Mouse (Mus musculus) spleen, embryonic (tissue): ENCODE data around the gene Wrap53.

Experiments
- CTCF ChIA-PET: fragments of 350-600 bp; sonication (Branson Sonifier 250); formaldehyde crosslinking; loops from one replicate; lab custom pipeline; 2022; lab: Charles Lee

Wrap53 gene

GRCm38 (mm10) chr11:69575220-69575619 is 4.8 kb downstream of the Wrap53 start:
- CTCF ChIA-PET: no interaction called here

- CTCF ChIA-PET: no interaction called here
Measured at GRCm38 (mm10) chr11:69565131-69565530, 14.9 kb downstream of the Wrap53 start.

- CTCF ChIA-PET: no interaction called here
Measured at GRCm38 (mm10) chr11:69564391-69564790, 15.7 kb downstream of the Wrap53 start.

- CTCF ChIA-PET: no interaction called here
Measured at GRCm38 (mm10) chr11:69563373-69563772, 16.7 kb downstream of the Wrap53 start.

- CTCF ChIA-PET: no interaction called here
Measured at GRCm38 (mm10) chr11:69560896-69561854, 18.9 kb downstream of the Wrap53 start.

- CTCF ChIA-PET: interaction anchor here (0.6 kb wide), 1 partner anchor 75 kb away, joined by 9 read pairs; no protein-coding TSS in a partner anchor
Measured at GRCm38 (mm10) chr11:69559851-69560765, 19.9 kb downstream of the Wrap53 start, which contains the start of gene Efnb3. Efnb3 (minus strand) TSS chr11:69560205.

- CTCF ChIA-PET: interaction anchor here (0.6 kb wide), 1 partner anchor 74 kb away, joined by 9 read pairs; no protein-coding TSS in a partner anchor
Measured at GRCm38 (mm10) chr11:69559183-69559582, 20.9 kb downstream of the Wrap53 start.

GRCm38 (mm10) chr11:69558756-69559155 is 21.3 kb downstream of the Wrap53 start:
- CTCF ChIA-PET: no interaction called here

- CTCF ChIA-PET: interaction anchor here (0.6 kb wide), 1 partner anchor 11 kb away, joined by 11 read pairs; no protein-coding TSS in a partner anchor
Measured at GRCm38 (mm10) chr11:69557381-69557958, 22.6 kb downstream of the Wrap53 start.

GRCm38 (mm10) chr11:69554539-69555140 is 25.4 kb downstream of the Wrap53 start:
- CTCF ChIA-PET: interaction anchor here (0.5 kb wide), 1 partner anchor 22 kb away, joined by 6 read pairs; no protein-coding TSS in a partner anchor

- CTCF ChIA-PET: no interaction called here
Measured at GRCm38 (mm10) chr11:69553341-69553721, 26.7 kb downstream of the Wrap53 start.

GRCm38 (mm10) chr11:69552622-69553340 is 27.3 kb downstream of the Wrap53 start:
- CTCF ChIA-PET: no interaction called here

- CTCF ChIA-PET: no interaction called here
Measured at GRCm38 (mm10) chr11:69551310-69551709, 28.7 kb downstream of the Wrap53 start.

GRCm38 (mm10) chr11:69549060-69549656 is 30.9 kb downstream of the Wrap53 start, which contains the start of gene Dnah2:
Dnah2 (minus strand) TSS chr11:69549110.
- CTCF ChIA-PET: interaction anchor here (0.6 kb wide), 1 partner anchor 154 kb away, joined by 3 read pairs; the partner anchor contains the start of genes Cyb5d1 and Naa38

- CTCF ChIA-PET: interaction anchor here (0.6 to 1.1 kb wide), 5 partner anchors 11 to 1200 kb away, joined by 3 to 11 read pairs (median 3); no protein-coding TSS in a partner anchor
Measured at GRCm38 (mm10) chr11:69547071-69547470, 33.0 kb downstream of the Wrap53 start.

GRCm38 (mm10) chr11:69546423-69547053 is 33.5 kb downstream of the Wrap53 start:
- CTCF ChIA-PET: interaction anchor here (0.6 to 1.1 kb wide), 6 partner anchors 11 to 1200 kb away, joined by 3 to 11 read pairs (median 4); no protein-coding TSS in a partner anchor

GRCm38 (mm10) chr11:69545957-69546356 is 34.1 kb downstream of the Wrap53 start:
- CTCF ChIA-PET: interaction anchor here (0.7 kb wide), 1 partner anchor 85 kb away, joined by 10 read pairs; no protein-coding TSS in a partner anchor

GRCm38 (mm10) chr11:69543598-69543997 is 36.5 kb downstream of the Wrap53 start:
- CTCF ChIA-PET: no interaction called here

- CTCF ChIA-PET: interaction anchor here (0.6 kb wide), 1 partner anchor 1329 kb away, joined by 3 read pairs; no protein-coding TSS in a partner anchor
Measured at GRCm38 (mm10) chr11:69541741-69542140, 38.3 kb downstream of the Wrap53 start.
